Mouse (Mus musculus) stomach, postnatal 0 days (tissue): ENCODE measurements around the gene Trp53rkb. TPM values are rescaled to one million over a fixed set of nuclear protein-coding genes. Genes with fewer than 3 reads are reported as not detected.
A peak's percentile ranks its signal among the peaks of the same experiment; 100 is the strongest.
"Not testable (repeated sequence)": the region's sequence is repeated elsewhere in the genome, so short reads cannot be mapped to it uniquely, and the experiment has no call there.

Experiments
- ATAC-seq: fragments of 200-750 bp; cut with Nextera tagmentation; 2 replicates; pipeline ENCODE4 v1.8.0; 2017; ENCODE audit not compliant: low FRiP score, low TSS enrichment
- DNase-seq: peaks from one replicate; pipeline ENCODE4 v3.0.0-alpha.2; 2016; ENCODE audit warnings: low spot score
- H3K27ac ChIP-seq: fragments of 300-500 bp; sonication (generic); replicated peaks from 2 replicates; pipeline ENCODE4 v1.5.1; 2014; ENCODE audit warnings: mild to moderate bottlenecking, control low read depth
- H3K27me3 ChIP-seq: fragments of 300-500 bp; sonication (generic); 2 replicates; pipeline ENCODE4 v1.6.1; 2014; ENCODE audit warnings: low read length; ENCODE audit not compliant: control insufficient read depth, insufficient read depth
- H3K36me3 ChIP-seq: fragments of 300-500 bp; sonication (generic); 2 replicates; pipeline ENCODE4 v1.6.1; 2014; ENCODE audit warnings: low read length, mixed read lengths; ENCODE audit not compliant: control insufficient read depth, insufficient read depth
- H3K4me1 ChIP-seq: fragments of 300-500 bp; sonication (generic); replicated peaks from 2 replicates; pipeline ENCODE4 v1.6.1; 2014; ENCODE audit warnings: antibody characterized with exemption; ENCODE audit not compliant: control insufficient read depth, insufficient read depth
- H3K4me2 ChIP-seq: fragments of 300-500 bp; sonication (generic); replicated peaks from 2 replicates; pipeline ENCODE4 v1.6.1; 2014; ENCODE audit warnings: low read depth, mild to moderate bottlenecking, control low read depth, moderate library complexity
- H3K4me3 ChIP-seq: fragments of 300-500 bp; sonication (generic); 2 replicates; pipeline ENCODE4 v1.5.1; 2014; ENCODE audit warnings: low read depth, low read length, control low read depth
- H3K9ac ChIP-seq: fragments of 300-500 bp; sonication (generic); 2 replicates; pipeline ENCODE4 v1.6.1; 2014; ENCODE audit warnings: mild to moderate bottlenecking, low read length, control low read depth, mixed read lengths
- H3K9me3 ChIP-seq: fragments of 300-500 bp; sonication (generic); 2 replicates; pipeline ENCODE4 v1.6.1; 2016; ENCODE audit warnings: low read length; ENCODE audit not compliant: control insufficient read depth
- CTCF ChIP-seq: IDR thresholded peaks from 2 replicates; pipeline ENCODE4 v1.5.1; 2016; ENCODE audit warnings: antibody characterized with exemption, low read depth, mild to moderate bottlenecking, moderate library complexity
- EP300 ChIP-seq: optimal IDR thresholded peaks from 2 replicates; pipeline ENCODE3; 2016; ENCODE audit warnings: antibody characterized with exemption
- WGBS: fragments of 180-500 bp; shearing (Covaris S2); extraction: QIAGEN DNeasy Blood & Tissue Kit; methylation state at CpG from one replicate; pipeline ENCODE4 v1.1.7; 2014; 5-methylcytosine and 5-hydroxymethylcytosine counted together
- polyA plus RNA-seq: library from polyadenylated mRNA; unstranded; fragments of >200 nt; fragmentation: Nextera tagmentation; extraction: Ambion mirVana; gene quantifications from 2 replicates; pipeline ENCODE4 v1.2.1, GENCODE M21; 2015

Gene Trp53rkb
- 3.8 and 4.8 TPM in 2 replicates for polyA plus RNA-seq

GRCm38 (mm10) chr2:166792355-166792754 lies at the start of gene Trp53rkb:
TSS of gene Trp53rkb (plus strand) at chr2:166792531.
- ATAC-seq (no peak), DNase-seq (no peak)
- H3K9me3 ChIP-seq, result no peaks in the 10 kb centered on the region
- H3K4me2 ChIP-seq, result peak within 1 kb of the TSS; percentile 70
- H3K27me3 ChIP-seq, result no peaks in the 10 kb centered on the region
- H3K27ac ChIP-seq, result peak within 1 kb of the TSS; percentile 85
- no peak for TF ChIP-seq CTCF
- TF ChIP-seq EP300, result no peak
- H3K4me3 ChIP-seq, result peak within 1 kb of the TSS; percentile 70
- H3K36me3 ChIP-seq, result no peaks in the 10 kb centered on the region; the same call in 1 of the 2 replicates
- peak within 1 kb of the TSS; percentile 80 for H3K9ac ChIP-seq
- 0 out of 2 replicates have a peak, but pooled peaks cover 2% of the 10 kb centered on the region for H3K4me1 ChIP-seq
- 71% methylated on average over 5 of the region's 5 CpGs for WGBS

GRCm38 (mm10) chr2:166743504-166743903 lies 48.8 kb upstream of the Trp53rkb start:
- ATAC-seq, result no peak
- TF ChIP-seq EP300 (no peak), CTCF (no peak)
- Histone ChIP-seq H3K4me3 (no peak overlapping the region), H3K4me1 (no peaks in the 10 kb centered on the region), H3K27me3 (no peaks in the 10 kb centered on the region), H3K9ac (no peak overlapping the region), H3K27ac (no peak overlapping the region), H3K4me2 (no peak overlapping the region), H3K36me3 (no peaks in the 10 kb centered on the region), H3K9me3 (no peaks in the 10 kb centered on the region)
- DNase-seq, result no peak
- WGBS, result 51% methylated on average over 4 of the region's 4 CpGs

GRCm38 (mm10) chr2:166744433-166744832 lies 47.9 kb upstream of the Trp53rkb start:
- Histone ChIP-seq H3K4me3 (no peak overlapping the region), H3K27ac (no peak overlapping the region), H3K27me3 (no peaks in the 10 kb centered on the region), H3K36me3 (no peaks in the 10 kb centered on the region), H3K4me2 (no peak overlapping the region), H3K9me3 (no peaks in the 10 kb centered on the region), H3K9ac (no peak overlapping the region), H3K4me1 (no peaks in the 10 kb centered on the region)
- no peak for DNase-seq
- WGBS, result 73% methylated on average over 7 of the region's 7 CpGs
- ATAC-seq, result no peak
- no peak for TF ChIP-seq CTCF
- TF ChIP-seq EP300, result no peak

GRCm38 (mm10) chr2:166745849-166746248 lies 46.5 kb upstream of the Trp53rkb start:
- WGBS, result 75% methylated on average over 9 of the region's 9 CpGs
- H3K9ac ChIP-seq, result no peak overlapping the region
- no peak overlapping the region for H3K27ac ChIP-seq
- H3K4me1 ChIP-seq, result no peaks in the 10 kb centered on the region
- DNase-seq (no peak), ATAC-seq (no peak)
- no peaks in the 10 kb centered on the region for H3K27me3 ChIP-seq
- no peak overlapping the region for H3K4me3 ChIP-seq
- no peak overlapping the region for H3K4me2 ChIP-seq
- H3K36me3 ChIP-seq, result no peaks in the 10 kb centered on the region
- no peaks in the 10 kb centered on the region for H3K9me3 ChIP-seq
- TF ChIP-seq CTCF (no peak), EP300 (no peak)

- DNase-seq, H3K9ac ChIP-seq, H3K9me3 ChIP-seq, H3K27ac ChIP-seq, H3K36me3 ChIP-seq, H3K27me3 ChIP-seq, ATAC-seq, H3K4me2 ChIP-seq, H3K4me3 ChIP-seq, H3K4me1 ChIP-seq: not testable (repeated sequence)
- 43% methylated on average over 14 of the region's 14 CpGs for WGBS
Measured at GRCm38 (mm10) chr2:166746261-166746913, 45.9 kb upstream of the Trp53rkb start.

GRCm38 (mm10) chr2:166750620-166751191 lies 41.6 kb upstream of the Trp53rkb start:
- TF ChIP-seq CTCF (no peak), EP300 (no peak)
- no peak overlapping the region for H3K9ac ChIP-seq

More at GRCm38 (mm10) chr2:166750620-166751191, 41.6 kb upstream of the Trp53rkb start:
- ATAC-seq (no peak), DNase-seq (no peak)
- Histone ChIP-seq H3K9me3 (no peaks in the 10 kb centered on the region), H3K36me3 (no peaks in the 10 kb centered on the region), H3K27me3 (no peaks in the 10 kb centered on the region), H3K4me2 (no peak overlapping the region), H3K4me3 (no peak overlapping the region), H3K4me1 (no peaks in the 10 kb centered on the region), H3K27ac (no peak overlapping the region)
- 86% methylated on average over 6 of the region's 6 CpGs for WGBS
